Mouse (Mus musculus) liver, adult 2 months (tissue): ENCODE measurements around the gene Alg5.

Source experiments
- CTCF ChIP-seq: fragments of 200-500 bp; IDR thresholded peaks from 2 replicates; pipeline ENCODE4 v1.5.1; 2011; ENCODE audit warnings: low read depth, low read length, control low read depth
- POLR2A ChIP-seq: fragments of 200-500 bp; IDR thresholded peaks from 2 replicates; pipeline ENCODE4 v1.6.1; 2011; ENCODE audit warnings: low read length, control low read depth; ENCODE audit not compliant: insufficient read depth; ENCODE audit errors: extremely low read depth

GRCm38 (mm10) chr3:54718947-54719346 lies 16.4 kb upstream of the Alg5 start:
- no peak for TF ChIP-seq POLR2A
- no peak for TF ChIP-seq CTCF
